Mouse (Mus musculus): ENCODE results near the gene Slc12a6.
A peak's percentile ranks its signal among the peaks of the same experiment; 100 is the strongest.

Gene Slc12a6

GRCm38 (mm10) chr2:112393958-112394357 lies 128.3 kb downstream of the Slc12a6 start:
- DNase-seq, result no peak

DNA sequence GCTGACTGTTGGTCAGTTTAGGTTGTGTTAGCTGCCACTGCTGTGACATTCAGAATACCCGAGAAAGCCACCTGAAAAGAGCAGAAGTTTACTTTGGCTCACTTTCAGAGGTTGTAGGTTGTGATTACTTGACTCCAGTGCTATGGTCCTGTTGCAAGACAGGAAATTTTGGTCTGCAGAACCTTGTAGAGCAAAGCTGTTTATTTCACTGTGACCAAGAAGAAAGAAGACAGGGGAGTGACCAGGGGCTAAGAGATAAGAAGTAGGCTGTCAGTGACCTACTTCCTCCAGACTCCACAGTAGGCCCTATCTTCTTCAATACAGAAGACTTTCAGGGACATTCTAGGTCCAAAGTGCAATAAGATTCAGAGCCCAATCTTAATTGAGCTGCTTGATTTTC lies 131.0 kb downstream of the Slc12a6 start:
- DNase-seq, result peak in 1 of 2 experiments; percentile 42

GRCm38 (mm10) chr2:112407030-112407429 lies 141.4 kb downstream of the Slc12a6 start:
- DNase-seq, result no peak

Data from lung, adult 18-20 months (tissue).